Mouse (Mus musculus) CD4-positive naive resting alpha-beta T cell, adult 57 days (primary cell): ENCODE results near the gene Nae1. TPM values are rescaled to one million over a fixed set of nuclear protein-coding genes. Genes with fewer than 3 reads are reported as not detected.

Experiments
- total RNA-seq: library from RNA; stranded (reverse); gene quantifications from one replicate; pipeline ENCODE4 v1.2.4, GENCODE M21; 2023

Nae1 gene
- 44.5 TPM for total RNA-seq

GRCm38 (mm10) chr8:104533971-104534778, at the start of gene Nae1, which contains the start of gene Car7:
Gene Nae1 (minus strand): TSS chr8:104534637.
Gene Car7 (plus strand): TSS chr8:104534689.

GRCm38 (mm10) chr8:104509061-104510006, 25.1 kb downstream of the Nae1 start, which contains the start of gene Terb1:
Gene Terb1 (minus strand): TSS chr8:104509910.

Other genes starting within 250 kb of the Nae1 start
- gene Cmtm2a, start 241.5 kb downstream of the Nae1 start, total RNA-seq: not detected
- gene Gm45711, start 224.6 kb downstream of the Nae1 start, total RNA-seq: not detected
- not detected for gene Cmtm1, start 224.5 kb downstream of the Nae1 start, total RNA-seq
- gene Gm11020, start 213.1 kb downstream of the Nae1 start, total RNA-seq: not detected
- gene Cmtm2b, start 212.4 kb downstream of the Nae1 start, total RNA-seq: not detected
- gene Cmtm3, start 195.2 kb downstream of the Nae1 start, total RNA-seq: 14.6 TPM
- 2.8 TPM for gene Cmtm4, start 138.8 kb downstream of the Nae1 start, total RNA-seq
- gene Dync1li2, start 91.6 kb downstream of the Nae1 start, total RNA-seq: 77.2 TPM
- gene Terb1, start 24.7 kb downstream of the Nae1 start, total RNA-seq: 0.21 TPM
- gene Car7, start 52 bp upstream of the Nae1 start, total RNA-seq: 1.5 TPM
- gene Pdp2, start 56.8 kb upstream of the Nae1 start, total RNA-seq: 10.8 TPM
- gene Cdh16, start 89.8 kb upstream of the Nae1 start, total RNA-seq: not detected
- gene Rrad, start 96.7 kb upstream of the Nae1 start, total RNA-seq: 36.6 TPM
- 27.4 TPM for gene Ciao2b, start 107.3 kb upstream of the Nae1 start, total RNA-seq
- not detected for gene Ces2a, start 199.4 kb upstream of the Nae1 start, total RNA-seq